Mouse (Mus musculus): ENCODE results near the gene Tepp.

DNA sequence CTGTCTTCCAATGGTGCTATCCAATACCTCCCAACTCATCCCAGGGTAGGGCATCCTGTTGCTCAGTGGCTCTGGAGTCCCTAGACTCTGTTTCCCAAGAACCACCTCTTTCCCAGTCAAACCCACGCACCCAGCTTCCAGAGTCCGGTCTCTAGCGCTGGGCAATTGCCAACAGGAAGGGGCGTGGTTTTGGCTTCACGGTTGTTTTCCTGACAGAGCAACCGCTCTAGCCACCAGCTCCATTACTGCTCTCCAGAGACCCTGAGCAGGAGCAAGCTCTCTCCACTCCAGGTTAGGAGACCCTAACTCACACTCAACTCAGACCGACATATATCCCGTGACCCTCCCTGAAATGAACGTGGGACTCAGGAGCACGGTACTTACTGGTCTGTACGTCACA is 17.2 kb upstream of the Tepp start:
- TF ChIP-seq CTCF (IDR thresholded peaks at IDR 0.05; ENCODE audit: borderline replicate concordance, control insufficient read depth, extremely low read depth, insufficient read depth, low read length, poor library complexity), result no peak
- TF ChIP-seq POLR2A (IDR thresholded peaks at IDR 0.05; ENCODE audit: control insufficient read depth, extremely low read depth, insufficient read depth, low read length, poor library complexity), result no peak
